Mouse (Mus musculus) heart, postnatal 14 days (tissue): ENCODE measurements at regions not wholly inside any gene's neighbourhood (a gene's known extent, or its start where the extent isn't known, plus 50 kb on each side); places are given as distances from the start of the nearest gene placed in this dataset.

Experiments
- DNase-seq, 2 experiments: peaks; one replicate each; pipeline ENCODE4 v3.0.0; 2021 to 2022
- intact Hi-C: fragments of 180-260 bp; cut with DNase I; formaldehyde crosslinking; loops from one replicate; pipeline ENCODE4 v1.15.1; 2025

DNA sequence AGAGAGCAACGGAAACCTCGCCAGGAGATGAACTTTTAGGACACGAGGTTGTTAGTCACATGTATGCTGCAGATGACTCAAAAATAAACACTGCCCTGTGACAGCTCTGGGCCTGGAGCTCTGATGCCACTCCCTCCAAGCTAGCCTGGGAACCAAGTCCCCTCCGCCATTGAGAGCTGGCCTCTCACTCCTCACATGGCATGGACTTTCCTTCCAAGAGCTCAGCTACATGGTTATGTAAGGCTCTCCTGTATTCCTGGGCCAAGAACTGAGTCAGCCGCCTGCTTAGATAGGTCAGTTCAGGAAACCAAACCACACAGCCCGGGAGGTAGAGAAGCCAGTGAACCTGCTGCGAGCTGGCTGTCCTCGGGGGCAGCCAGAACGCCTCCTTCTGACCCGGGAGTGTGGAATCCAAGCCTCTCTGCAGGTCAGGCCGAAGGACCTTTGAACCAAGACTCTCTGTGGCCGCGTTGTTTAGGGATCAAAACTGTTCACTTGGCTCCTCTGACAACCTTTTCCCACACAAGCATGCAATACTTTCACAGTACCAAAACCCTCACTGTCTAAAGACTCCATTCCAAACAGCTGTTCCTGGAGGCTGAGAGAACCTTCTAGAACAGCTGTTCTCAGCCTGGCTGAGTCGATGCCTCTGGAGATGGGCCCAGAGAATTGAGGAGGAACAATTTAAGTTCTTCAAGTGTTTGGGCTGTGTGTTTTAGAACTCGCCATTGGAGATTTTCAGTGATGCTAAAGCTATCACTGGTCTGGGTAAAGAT, 422.8 kb upstream of the Jarid2 start:
- intact Hi-C loops = loop anchor here (5.0 kb wide), 1 partner anchor 426 kb away; no protein-coding TSS in a partner anchor
- peak; percentile 62 to 63 for DNase-seq

DNA sequence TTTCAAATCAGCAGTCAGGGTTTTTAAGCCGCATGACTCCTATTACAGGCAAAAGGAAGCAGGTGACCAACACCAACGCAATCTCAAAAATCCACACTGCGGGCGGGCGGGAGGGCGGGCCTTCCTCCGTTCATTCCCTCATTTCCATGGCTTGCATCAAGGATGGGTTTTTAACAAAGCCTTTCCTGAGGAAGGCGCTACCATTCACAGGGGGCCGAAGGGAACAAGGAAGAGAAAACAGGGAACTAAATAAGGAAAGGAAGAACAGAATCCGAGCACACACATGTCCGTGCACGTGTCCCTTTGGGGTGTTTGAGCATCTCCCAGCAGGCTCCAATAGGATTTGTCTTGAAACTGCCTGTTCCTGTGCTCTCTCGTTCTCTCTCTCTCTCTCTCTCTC, 421.0 kb upstream of the Jarid2 start:
- intact Hi-C loops = loop anchor here (5.0 kb wide), 1 partner anchor 424 kb away; no protein-coding TSS in a partner anchor
- no peak for DNase-seq

DNA sequence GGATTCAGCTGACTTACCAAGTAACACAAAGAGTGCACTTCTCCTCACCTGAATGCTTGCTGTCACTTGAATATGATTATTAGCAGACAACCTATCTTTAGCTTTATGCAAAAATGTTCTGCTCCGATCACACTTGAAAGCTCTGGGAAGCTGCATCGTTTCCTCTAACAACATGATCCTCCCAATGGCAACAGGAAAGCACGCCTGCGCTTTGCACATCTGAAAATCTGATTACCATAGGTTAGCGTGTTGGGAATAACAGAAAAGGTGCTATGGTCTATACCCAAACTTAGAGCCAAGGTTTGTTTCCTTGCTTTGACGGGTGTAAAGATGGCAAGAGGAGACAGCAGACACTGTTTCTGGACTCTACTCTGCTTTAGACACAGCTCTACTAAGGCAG, 417.0 kb upstream of the Jarid2 start:
- intact Hi-C loops = no loop called here

DNA sequence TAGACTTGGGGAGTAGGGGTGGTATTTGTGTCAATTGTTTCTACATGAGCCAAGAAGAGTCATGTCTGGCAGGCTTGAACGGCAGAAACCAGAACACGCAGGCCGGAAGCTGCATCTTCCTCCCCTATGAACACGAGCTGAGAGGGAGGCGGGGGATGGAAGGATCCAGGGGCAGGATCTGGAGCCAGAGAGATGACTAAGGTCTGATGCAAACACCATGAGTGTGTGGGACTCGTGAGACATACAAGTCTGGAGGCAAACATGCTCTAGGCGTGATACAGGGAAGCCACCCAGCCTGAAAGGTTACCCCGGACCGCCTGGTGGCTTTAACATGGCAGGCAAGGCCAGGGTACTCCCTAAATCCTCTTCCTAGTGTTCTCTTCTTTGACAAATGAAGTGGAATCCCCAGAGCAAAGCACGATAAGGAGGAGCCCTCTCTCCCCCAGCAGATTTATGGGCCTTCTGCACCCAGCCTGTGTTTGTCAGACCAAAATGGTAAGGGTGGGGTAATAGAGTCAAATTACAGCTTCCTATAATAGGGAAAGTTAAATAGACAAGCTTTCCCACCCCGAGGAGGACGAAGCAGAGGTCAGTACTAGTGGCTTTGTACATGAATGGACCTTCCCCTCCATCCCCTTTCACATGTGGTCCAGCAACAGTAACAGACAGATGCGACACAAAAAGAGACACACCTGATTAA, 412.4 kb upstream of the Jarid2 start:
- peak in 1 of 2 experiments; percentile 42 for DNase-seq

More for the DNA sequence above, 417.0 kb upstream of the Jarid2 start:
- no peak for DNase-seq

DNA sequence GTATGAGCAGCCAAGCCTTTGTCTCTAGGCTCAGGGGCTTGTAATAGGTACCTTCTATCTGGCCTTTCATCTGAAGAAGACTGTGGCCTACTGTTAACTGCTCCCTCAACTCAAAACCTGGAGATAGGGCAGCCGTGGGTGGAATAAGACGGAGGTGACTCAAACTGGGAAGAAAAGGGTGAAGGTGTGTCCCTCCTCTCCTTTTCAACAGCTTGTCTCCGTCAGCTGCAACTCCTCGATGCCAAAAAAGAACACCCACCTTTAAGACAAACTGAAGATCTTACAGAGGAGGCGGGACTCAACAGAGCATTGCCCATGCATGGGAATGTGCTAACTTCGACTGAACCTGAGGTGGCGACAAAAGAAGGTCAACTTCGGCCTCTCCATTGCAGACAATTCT, 411.7 kb upstream of the Jarid2 start:
- intact Hi-C loops = no loop called here
- no peak for DNase-seq

More for the DNA sequence above, 412.4 kb upstream of the Jarid2 start:
- intact Hi-C loops = no loop called here

DNA sequence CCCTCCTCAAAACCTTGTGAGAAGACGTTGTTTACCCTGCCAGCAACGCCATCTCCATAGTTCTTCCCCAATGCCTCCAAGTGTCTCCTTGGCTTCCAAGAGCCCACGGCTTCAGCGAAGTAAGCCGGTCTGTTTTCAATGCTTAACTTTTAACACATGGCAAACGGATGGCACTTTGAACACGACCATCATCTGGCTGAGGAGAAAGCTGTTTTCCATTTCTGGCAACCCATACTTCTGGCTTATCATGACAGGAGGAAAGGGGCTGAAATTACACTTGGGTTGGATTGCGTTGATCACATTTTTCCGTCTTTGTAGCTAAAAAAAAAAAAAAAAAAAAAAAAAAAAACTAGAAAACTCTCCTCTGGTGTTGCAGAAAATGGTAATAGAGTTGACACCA, 410.2 kb upstream of the Jarid2 start:
- intact Hi-C loops = no loop called here
- no peak for DNase-seq

DNA sequence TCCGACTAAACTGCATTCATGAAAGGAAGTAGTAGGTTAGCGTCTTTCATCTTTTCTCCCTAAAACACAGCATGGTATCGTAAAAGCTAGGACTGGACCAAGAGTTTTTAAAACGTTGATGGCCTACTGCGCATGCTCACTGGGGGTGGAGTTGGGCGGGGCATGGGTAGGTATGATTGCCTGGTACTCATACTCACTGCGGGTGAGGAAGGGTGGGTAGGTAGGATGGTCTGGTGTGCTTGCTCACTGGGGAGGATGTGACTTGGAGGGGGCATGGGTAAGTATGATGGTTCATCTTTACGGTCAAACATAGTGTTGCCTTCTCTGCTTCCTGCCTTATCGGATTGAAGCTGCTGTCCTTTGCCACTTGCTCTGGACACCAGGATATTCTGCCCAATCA, 409.8 kb upstream of the Jarid2 start:
- no peak for DNase-seq
- intact Hi-C loops = no loop called here

DNA sequence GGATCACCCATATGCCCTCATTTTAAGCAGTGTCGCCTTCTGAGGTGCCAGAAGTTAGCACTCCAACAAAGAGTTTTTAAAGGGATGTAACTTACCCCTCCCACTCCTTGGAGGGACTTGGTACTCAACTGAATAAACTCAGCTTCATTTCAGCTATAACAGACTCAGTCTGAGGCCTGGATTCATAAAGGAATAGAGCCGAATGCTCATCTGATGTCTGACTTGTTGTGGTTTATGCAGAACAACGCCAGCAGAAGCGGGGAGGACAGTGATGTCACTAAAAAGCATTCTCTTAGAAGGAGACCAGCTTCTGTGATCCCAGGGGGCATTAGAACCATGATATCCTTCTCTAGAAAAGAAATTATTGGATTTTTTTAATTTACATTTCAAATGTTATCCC, 409.0 kb upstream of the Jarid2 start:
- intact Hi-C loops = no loop called here
- DNase-seq = no peak

GRCm38 (mm10) chr13:44321009-44321596, 408.2 kb upstream of the Jarid2 start:
- intact Hi-C loops = no loop called here
- DNase-seq = no peak

DNA sequence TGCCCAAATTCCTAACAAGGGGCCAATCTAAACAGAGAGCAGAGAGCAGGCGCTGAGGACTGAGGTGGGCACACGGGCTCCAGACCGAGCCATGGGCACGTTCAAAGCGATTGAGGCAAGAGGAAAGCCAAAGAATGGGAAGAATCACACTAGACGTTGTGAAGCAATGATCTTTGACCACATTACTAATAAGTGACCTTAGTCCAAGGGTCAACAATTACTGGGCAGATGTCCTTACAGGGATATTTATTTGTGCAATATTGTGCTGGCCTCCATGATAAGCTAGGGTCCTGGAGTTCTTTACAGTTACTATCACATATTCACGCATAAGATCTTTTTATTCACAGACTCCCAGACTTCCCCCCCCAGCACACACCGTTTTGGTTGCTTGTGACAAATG, 400.9 kb upstream of the Jarid2 start:
- intact Hi-C loops = no loop called here
- DNase-seq = no peak

DNA sequence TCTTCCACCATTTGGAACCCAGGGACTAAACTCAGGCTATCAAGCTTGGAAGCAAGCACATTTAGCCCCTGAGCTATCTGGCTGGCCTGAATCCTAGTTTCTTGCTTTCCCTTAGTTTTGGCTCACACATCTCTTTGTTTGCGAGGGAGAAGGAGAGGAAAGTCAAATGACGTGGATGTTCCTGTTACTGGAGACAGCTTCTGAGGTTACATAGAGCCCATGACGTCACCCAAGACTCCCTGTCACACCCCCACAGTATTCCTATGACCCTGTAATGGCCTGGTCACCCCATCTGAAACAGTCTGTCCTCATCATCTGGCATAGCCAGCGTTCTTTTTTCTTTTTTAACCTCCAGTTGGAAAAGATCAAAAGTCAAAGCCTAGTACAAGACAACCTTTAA, 400.1 kb upstream of the Jarid2 start:
- intact Hi-C loops = no loop called here
- peak in 1 of 2 experiments; percentile 32 for DNase-seq

DNA sequence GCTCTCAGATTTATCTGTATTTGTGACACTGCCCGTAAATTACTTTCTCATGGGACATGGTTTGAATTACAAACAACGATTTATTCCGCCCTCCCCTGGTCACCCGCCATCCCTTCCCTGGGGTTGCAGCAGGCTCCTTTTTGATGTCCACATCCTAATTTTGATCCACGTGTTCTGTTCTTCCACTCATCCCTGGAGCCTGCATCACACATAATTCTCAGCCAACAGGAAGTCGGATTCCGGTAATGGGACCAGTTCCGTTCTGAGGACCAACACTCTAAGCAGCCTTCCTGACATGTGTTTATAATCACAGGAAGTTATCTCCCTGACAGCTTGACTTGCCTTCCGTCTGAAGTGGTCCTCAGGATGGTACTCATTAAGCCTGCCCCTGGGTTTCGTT, 399.6 kb upstream of the Jarid2 start:
- DNase-seq = peak; percentile 28 to 32

GRCm38 (mm10) chr13:44332716-44333240, 396.5 kb upstream of the Jarid2 start:
- intact Hi-C loops = loop anchor here (5.0 kb wide), 1 partner anchor 40 kb away; no protein-coding TSS in a partner anchor
- no peak for DNase-seq

More for the DNA sequence above, 399.6 kb upstream of the Jarid2 start:
- intact Hi-C loops = loop anchor here (5.0 kb wide), 1 partner anchor 43 kb away; no protein-coding TSS in a partner anchor

DNA sequence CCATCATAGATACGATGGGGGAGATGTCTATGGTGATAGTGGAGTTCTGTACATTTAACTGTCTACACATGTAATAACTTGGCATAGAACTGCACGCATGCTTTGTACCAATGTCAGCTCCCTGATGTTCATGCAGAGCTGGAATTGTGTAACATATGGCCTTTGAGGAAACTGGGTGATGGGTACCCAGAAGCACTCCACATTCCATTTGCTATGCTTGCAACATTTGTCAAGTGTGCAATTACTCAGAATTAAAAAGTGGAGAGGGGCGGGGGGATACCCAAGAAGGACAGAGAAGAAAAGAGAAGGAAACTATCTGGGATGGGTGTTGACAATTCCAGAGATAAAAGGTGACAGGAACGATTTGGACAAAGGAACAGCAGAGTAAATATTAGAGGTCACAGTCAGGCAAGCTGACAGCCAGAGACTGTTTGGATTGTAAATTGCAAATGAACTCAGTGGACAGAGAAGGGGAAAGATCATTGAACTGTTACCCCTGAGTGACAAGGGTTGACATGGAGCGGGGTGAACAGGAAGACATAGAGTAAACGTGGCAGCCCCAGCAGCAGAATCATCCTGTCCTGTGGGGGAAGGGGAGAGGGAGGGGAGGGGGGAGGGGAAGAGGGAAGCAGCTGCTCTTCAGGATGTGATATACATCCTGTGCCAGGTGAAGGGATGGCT, 390.1 kb upstream of the Jarid2 start:
- DNase-seq = no peak
- intact Hi-C loops = no loop called here

- intact Hi-C loops = no loop called here
- no peak for DNase-seq
Observed at GRCm38 (mm10) chr13:44345094-44345493, 384.2 kb upstream of the Jarid2 start.

GRCm38 (mm10) chr13:44346636-44347035, 382.6 kb upstream of the Jarid2 start:
- intact Hi-C loops = no loop called here
- DNase-seq = no peak

GRCm38 (mm10) chr13:44347662-44348061, 381.6 kb upstream of the Jarid2 start:
- intact Hi-C loops = no loop called here

GRCm38 (mm10) chr13:44353899-44354298, 375.4 kb upstream of the Jarid2 start:
- intact Hi-C loops = no loop called here
- DNase-seq = peak in 1 of 2 experiments; percentile 37

More at GRCm38 (mm10) chr13:44347662-44348061, 381.6 kb upstream of the Jarid2 start:
- no peak for DNase-seq

GRCm38 (mm10) chr13:44355771-44356221, 373.5 kb upstream of the Jarid2 start:
- DNase-seq = peak; percentile 42 to 63
- intact Hi-C loops = no loop called here

DNA sequence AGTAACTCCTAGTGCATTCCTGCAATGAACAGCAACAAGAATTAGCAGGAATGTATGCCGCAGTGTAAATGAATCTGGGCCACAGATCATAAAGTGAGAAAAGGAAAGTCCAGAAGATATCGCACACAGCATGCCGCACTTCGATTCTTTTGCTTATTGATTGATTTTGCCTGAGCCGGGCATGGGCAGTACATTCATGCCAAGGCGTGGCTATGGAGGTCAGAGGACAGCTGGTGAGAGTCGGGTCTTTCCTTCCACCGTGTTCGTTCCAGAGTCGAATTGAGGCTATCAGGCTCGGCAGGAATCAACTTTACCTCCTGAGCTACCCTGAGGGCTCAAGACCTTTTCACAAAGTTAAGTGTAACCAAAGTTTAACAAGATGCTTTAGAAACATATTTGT, 372.3 kb upstream of the Jarid2 start:
- no peak for DNase-seq
- intact Hi-C loops = no loop called here
